Mouse (Mus musculus): ENCODE measurements at regions not wholly inside any gene's neighbourhood (a gene's known extent, or its start where the extent isn't known, plus 50 kb on each side); places are given as distances from the start of the nearest gene placed in this dataset.

DNA sequence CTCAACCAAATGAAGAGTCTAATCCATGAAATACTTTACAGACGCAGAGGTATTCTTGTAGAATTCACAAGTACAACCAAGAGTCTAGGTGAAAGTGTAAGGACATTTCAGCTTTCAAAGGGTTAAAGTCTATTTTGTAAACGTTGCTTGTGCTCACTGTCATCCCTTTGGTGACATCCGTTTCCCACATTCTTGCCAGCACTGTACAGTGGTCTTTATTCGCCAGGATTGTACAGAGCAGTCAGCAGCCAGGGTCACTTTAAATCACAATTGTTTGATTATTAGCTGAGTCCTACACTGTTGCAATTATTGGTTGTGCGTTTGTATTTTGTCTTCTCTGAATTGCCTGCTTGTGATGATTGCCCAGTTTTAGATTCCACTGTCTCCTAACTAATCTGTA is 427.3 kb upstream of the Rgma start:
- no peak overlapping the region for H3ac ChIP-seq (ENCODE audit: control insufficient read depth, insufficient read length)
- H3K79me2 ChIP-seq (ENCODE audit: control insufficient read depth, insufficient read depth), result no peaks in the 10 kb centered on the region
- TF ChIP-seq MYOD1 (IDR thresholded peaks at IDR 0.05; ENCODE audit: control insufficient read depth in 1 of 3, insufficient read length in 2 of 3, low read depth in 2 of 3) (no peak), MAX (IDR thresholded peaks at IDR 0.05; ENCODE audit: low read depth) (no peak), CEBPB (IDR thresholded peaks at IDR 0.05; ENCODE audit: insufficient read depth, poor library complexity, severe bottlenecking) (no peak), TCF12 (IDR thresholded peaks at IDR 0.05; ENCODE audit: insufficient read depth, poor library complexity, severe bottlenecking) (no peak), SRF (IDR thresholded peaks at IDR 0.05; ENCODE audit: control insufficient read depth, insufficient read length, low read depth) (no peak), MYOG (IDR thresholded peaks at IDR 0.05; ENCODE audit: control insufficient read depth in 1 of 3, insufficient read depth in 1 of 3, insufficient read length in 2 of 3, low read depth in 2 of 3) (no peak), REST (IDR thresholded peaks at IDR 0.05; ENCODE audit: insufficient read depth, insufficient read length) (no peak), POLR2AphosphoS2 (IDR thresholded peaks at IDR 0.05; ENCODE audit: insufficient read length, low read depth) (no peak), TCF3 (IDR thresholded peaks at IDR 0.05; ENCODE audit: insufficient read length, low read depth) (no peak), USF1 (IDR thresholded peaks at IDR 0.05; ENCODE audit: low read depth) (no peak)
- no peaks in the 10 kb centered on the region for H3K27me3 ChIP-seq (ENCODE audit: control insufficient read depth, insufficient read depth, insufficient read length)
- H3K36me3 ChIP-seq (ENCODE audit: control insufficient read depth, insufficient read depth), result no peaks in the 10 kb centered on the region
- H3K4me2 ChIP-seq (ENCODE audit: low read depth), result no peak overlapping the region
- no peak overlapping the region for H3K4me3 ChIP-seq

DNA sequence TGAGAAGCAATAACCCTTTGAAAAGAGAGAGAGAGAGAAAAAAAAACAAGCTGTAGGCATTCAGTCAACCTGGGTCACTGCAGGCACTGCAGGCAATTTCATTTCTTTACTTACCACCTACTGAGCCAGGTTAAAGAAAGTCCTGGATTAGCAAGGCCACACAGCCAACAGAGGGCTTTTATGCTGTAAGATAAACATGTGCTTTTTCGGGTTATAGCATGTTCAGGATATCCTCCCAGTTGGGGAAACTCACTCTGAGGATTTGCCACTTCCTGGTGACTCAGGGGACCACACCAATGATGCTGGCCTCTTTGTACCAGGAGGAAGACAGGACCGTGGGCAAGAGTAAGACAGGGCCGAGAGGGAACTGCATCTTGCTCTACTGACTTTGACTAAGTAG is 426.6 kb upstream of the Rgma start:
- TF ChIP-seq USF1 (IDR thresholded peaks at IDR 0.05; ENCODE audit: low read depth) (no peak), REST (IDR thresholded peaks at IDR 0.05; ENCODE audit: insufficient read depth, insufficient read length) (no peak), SRF (IDR thresholded peaks at IDR 0.05; ENCODE audit: control insufficient read depth, insufficient read length, low read depth) (no peak), POLR2AphosphoS2 (IDR thresholded peaks at IDR 0.05; ENCODE audit: insufficient read length, low read depth) (no peak), MYOD1 (IDR thresholded peaks at IDR 0.05; ENCODE audit: control insufficient read depth in 1 of 3, insufficient read length in 2 of 3, low read depth in 2 of 3) (no peak), CEBPB (IDR thresholded peaks at IDR 0.05; ENCODE audit: insufficient read depth, poor library complexity, severe bottlenecking) (no peak), E2F4 (IDR thresholded peaks at IDR 0.05; ENCODE audit: insufficient read depth) (no peak), TCF12 (IDR thresholded peaks at IDR 0.05; ENCODE audit: insufficient read depth, poor library complexity, severe bottlenecking) (no peak), MAX (IDR thresholded peaks at IDR 0.05; ENCODE audit: low read depth) (no peak), MYOG (IDR thresholded peaks at IDR 0.05; ENCODE audit: control insufficient read depth in 1 of 3, insufficient read depth in 1 of 3, insufficient read length in 2 of 3, low read depth in 2 of 3) (no peak), TCF3 (IDR thresholded peaks at IDR 0.05; ENCODE audit: insufficient read length, low read depth) (no peak), POLR2A (IDR thresholded peaks at IDR 0.05; ENCODE audit: insufficient read length, low read depth) (no peak)
- H3ac ChIP-seq (ENCODE audit: control insufficient read depth, insufficient read length), result no peak overlapping the region
- no peaks in the 10 kb centered on the region for H3K36me3 ChIP-seq (ENCODE audit: control insufficient read depth, insufficient read depth)
- H3K79me2 ChIP-seq (ENCODE audit: control insufficient read depth, insufficient read depth), result no peaks in the 10 kb centered on the region
- H3K4me3 ChIP-seq, result no peak overlapping the region
- H3K4me2 ChIP-seq (ENCODE audit: low read depth), result no peak overlapping the region
- no peaks in the 10 kb centered on the region for H3K27me3 ChIP-seq (ENCODE audit: control insufficient read depth, insufficient read depth, insufficient read length)

DNA sequence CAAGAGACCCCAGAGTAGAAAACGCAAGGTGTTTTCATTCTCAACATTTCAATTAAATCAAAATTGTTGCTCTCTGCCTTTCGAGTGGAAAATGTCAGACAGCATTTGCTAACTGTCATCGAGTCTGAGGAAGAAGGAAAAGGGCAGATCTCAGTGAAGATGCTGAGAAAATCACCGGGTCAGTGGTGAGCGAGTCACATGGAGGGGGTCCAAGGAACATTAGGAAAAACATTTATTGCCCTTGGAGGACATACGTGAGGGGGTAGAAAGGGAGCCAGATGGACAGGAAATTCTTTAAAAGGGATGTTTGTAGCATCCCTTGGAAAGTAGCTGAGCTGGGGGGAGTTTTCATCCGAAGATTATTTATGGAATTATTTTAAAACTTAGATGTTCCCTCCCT is 425.4 kb upstream of the Rgma start:
- Histone ChIP-seq H3ac (ENCODE audit: control insufficient read depth, insufficient read length) (no peak overlapping the region), H3K4me3 (no peak overlapping the region), H3K27me3 (ENCODE audit: control insufficient read depth, insufficient read depth, insufficient read length) (no peaks in the 10 kb centered on the region), H3K79me2 (ENCODE audit: control insufficient read depth, insufficient read depth) (no peaks in the 10 kb centered on the region), H3K36me3 (ENCODE audit: control insufficient read depth, insufficient read depth) (no peaks in the 10 kb centered on the region), H3K4me2 (ENCODE audit: low read depth) (no peak overlapping the region)
- no peak for TF ChIP-seq POLR2A (IDR thresholded peaks at IDR 0.05; ENCODE audit: insufficient read length, low read depth)
- no peak for TF ChIP-seq MYOG (IDR thresholded peaks at IDR 0.05; ENCODE audit: control insufficient read depth in 1 of 3, insufficient read depth in 1 of 3, insufficient read length in 2 of 3, low read depth in 2 of 3)
- no peak for TF ChIP-seq REST (IDR thresholded peaks at IDR 0.05; ENCODE audit: insufficient read depth, insufficient read length)
- TF ChIP-seq USF1 (IDR thresholded peaks at IDR 0.05; ENCODE audit: low read depth), result no peak
- TF ChIP-seq TCF3 (IDR thresholded peaks at IDR 0.05; ENCODE audit: insufficient read length, low read depth), result no peak
- TF ChIP-seq E2F4 (IDR thresholded peaks at IDR 0.05; ENCODE audit: insufficient read depth), result no peak
- no peak for TF ChIP-seq CEBPB (IDR thresholded peaks at IDR 0.05; ENCODE audit: insufficient read depth, poor library complexity, severe bottlenecking)
- TF ChIP-seq POLR2AphosphoS2 (IDR thresholded peaks at IDR 0.05; ENCODE audit: insufficient read length, low read depth), result no peak
- no peak for TF ChIP-seq SRF (IDR thresholded peaks at IDR 0.05; ENCODE audit: control insufficient read depth, insufficient read length, low read depth)
- no peak for TF ChIP-seq TCF12 (IDR thresholded peaks at IDR 0.05; ENCODE audit: insufficient read depth, poor library complexity, severe bottlenecking)
- no peak for TF ChIP-seq MYOD1 (IDR thresholded peaks at IDR 0.05; ENCODE audit: control insufficient read depth in 1 of 3, insufficient read length in 2 of 3, low read depth in 2 of 3)
- no peak for TF ChIP-seq MAX (IDR thresholded peaks at IDR 0.05; ENCODE audit: low read depth)

DNA sequence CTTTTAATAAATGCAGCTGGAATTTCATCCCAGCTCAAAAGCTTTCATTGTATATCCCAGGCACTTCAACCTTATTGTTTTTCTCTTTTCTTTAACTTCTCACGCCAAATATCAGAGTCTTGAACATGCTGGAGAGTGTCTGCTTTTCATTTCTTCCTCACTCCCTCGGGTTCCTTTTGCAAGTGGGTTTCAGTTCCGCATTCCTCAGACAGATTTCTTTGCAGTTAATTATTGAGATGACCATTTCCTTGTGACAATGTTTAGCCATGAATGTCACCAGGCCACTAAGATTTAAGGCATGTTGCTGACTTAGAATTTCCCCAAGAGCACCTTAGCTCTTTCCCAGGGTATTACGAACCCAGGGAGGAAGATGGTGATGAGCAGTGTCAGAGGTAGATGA is 417.6 kb upstream of the Rgma start:
- no peaks in the 10 kb centered on the region for H3K79me2 ChIP-seq (ENCODE audit: control insufficient read depth, insufficient read depth)
- no peak overlapping the region for H3ac ChIP-seq (ENCODE audit: control insufficient read depth, insufficient read length)
- H3K4me2 ChIP-seq (ENCODE audit: low read depth), result no peak overlapping the region
- no peaks in the 10 kb centered on the region for H3K36me3 ChIP-seq (ENCODE audit: control insufficient read depth, insufficient read depth)
- TF ChIP-seq TCF3 (IDR thresholded peaks at IDR 0.05; ENCODE audit: insufficient read length, low read depth) (no peak), USF1 (IDR thresholded peaks at IDR 0.05; ENCODE audit: low read depth) (no peak), CEBPB (IDR thresholded peaks at IDR 0.05; ENCODE audit: insufficient read depth, poor library complexity, severe bottlenecking) (no peak), MYOG (IDR thresholded peaks at IDR 0.05; ENCODE audit: control insufficient read depth in 1 of 3, insufficient read depth in 1 of 3, insufficient read length in 2 of 3, low read depth in 2 of 3) (no peak), POLR2AphosphoS2 (IDR thresholded peaks at IDR 0.05; ENCODE audit: insufficient read length, low read depth) (no peak), POLR2A (IDR thresholded peaks at IDR 0.05; ENCODE audit: insufficient read length, low read depth) (no peak), SRF (IDR thresholded peaks at IDR 0.05; ENCODE audit: control insufficient read depth, insufficient read length, low read depth) (no peak), MYOD1 (IDR thresholded peaks at IDR 0.05; ENCODE audit: control insufficient read depth in 1 of 3, insufficient read length in 2 of 3, low read depth in 2 of 3) (no peak), TCF12 (IDR thresholded peaks at IDR 0.05; ENCODE audit: insufficient read depth, poor library complexity, severe bottlenecking) (no peak), MAX (IDR thresholded peaks at IDR 0.05; ENCODE audit: low read depth) (no peak), E2F4 (IDR thresholded peaks at IDR 0.05; ENCODE audit: insufficient read depth) (no peak), REST (IDR thresholded peaks at IDR 0.05; ENCODE audit: insufficient read depth, insufficient read length) (no peak)
- H3K27me3 ChIP-seq (ENCODE audit: control insufficient read depth, insufficient read depth, insufficient read length), result no peaks in the 10 kb centered on the region
- H3K4me3 ChIP-seq, result no peak overlapping the region
